Mouse (Mus musculus): Measurements from ENCODE around the gene Nampt.
A peak's percentile ranks its signal among the peaks of the same experiment; 100 is the strongest.

Nampt gene

GRCm38 (mm10) chr12:32819416-32819815, at the start of gene Nampt:
Gene Nampt, plus strand, starts transcription at chr12:32819545.
- no peak for DNase-seq

GRCm38 (mm10) chr12:32770766-32771165, 48.6 kb upstream of the Nampt start:
- DNase-seq: no peak

GRCm38 (mm10) chr12:32774592-32774991, 44.8 kb upstream of the Nampt start:
- no peak for DNase-seq

GRCm38 (mm10) chr12:32789092-32789491, 30.3 kb upstream of the Nampt start:
- no peak for DNase-seq

GRCm38 (mm10) chr12:32795765-32796471, 23.4 kb upstream of the Nampt start:
- no peak for DNase-seq

- DNase-seq: no peak
Measured at GRCm38 (mm10) chr12:32797438-32797837, 21.9 kb upstream of the Nampt start.

- no peak for DNase-seq
Measured at GRCm38 (mm10) chr12:32801078-32801477, 18.3 kb upstream of the Nampt start.

GRCm38 (mm10) chr12:32805559-32805958, 13.8 kb upstream of the Nampt start:
- no peak for DNase-seq

- peak; percentile 98 for DNase-seq
Measured at GRCm38 (mm10) chr12:32819823-32820605, 669 bp downstream of the Nampt start.

- DNase-seq: no peak
Measured at GRCm38 (mm10) chr12:32820688-32821503, 1.6 kb downstream of the Nampt start.

GRCm38 (mm10) chr12:32821504-32822011, 2.2 kb downstream of the Nampt start:
- no peak for DNase-seq

- DNase-seq: no peak
Measured at GRCm38 (mm10) chr12:32822066-32822465, 2.7 kb downstream of the Nampt start.

GRCm38 (mm10) chr12:32824586-32824985, 5.2 kb downstream of the Nampt start:
- no peak for DNase-seq

GRCm38 (mm10) chr12:32826971-32827370, 7.6 kb downstream of the Nampt start:
- peak; percentile 50 for DNase-seq

- no peak for DNase-seq
Measured at GRCm38 (mm10) chr12:32828137-32828760, 8.9 kb downstream of the Nampt start.

GRCm38 (mm10) chr12:32829321-32830090, 10.2 kb downstream of the Nampt start:
- no peak for DNase-seq

- no peak for DNase-seq
Measured at GRCm38 (mm10) chr12:32832076-32832475, 12.7 kb downstream of the Nampt start.

- no peak for DNase-seq
Measured at GRCm38 (mm10) chr12:32834781-32835180, 15.4 kb downstream of the Nampt start.

GRCm38 (mm10) chr12:32835235-32835634, 15.9 kb downstream of the Nampt start:
- no peak for DNase-seq

GRCm38 (mm10) chr12:32838406-32838805, 19.1 kb downstream of the Nampt start:
- DNase-seq: no peak

GRCm38 (mm10) chr12:32838954-32839353, 19.6 kb downstream of the Nampt start:
- DNase-seq: no peak

GRCm38 (mm10) chr12:32841442-32841900, 22.1 kb downstream of the Nampt start:
- DNase-seq: no peak
